Mouse (Mus musculus) embryonic fibroblast, embryonic 13.5 days (primary cell): ENCODE measurements around the gene Suds3.

ENCODE experiments used
- CTCF ChIP-seq: IDR thresholded peaks from 2 replicates; pipeline ENCODE4 v1.5.1; 2011; ENCODE audit warnings: mild to moderate bottlenecking, control low read depth, low read length, moderate library complexity, borderline replicate concordance; ENCODE audit not compliant: insufficient read depth
- POLR2A ChIP-seq: IDR thresholded peaks from 2 replicates; pipeline ENCODE4 v1.6.1; 2011; ENCODE audit warnings: low read depth, mild to moderate bottlenecking, control low read depth, low read length, moderate library complexity

DNA sequence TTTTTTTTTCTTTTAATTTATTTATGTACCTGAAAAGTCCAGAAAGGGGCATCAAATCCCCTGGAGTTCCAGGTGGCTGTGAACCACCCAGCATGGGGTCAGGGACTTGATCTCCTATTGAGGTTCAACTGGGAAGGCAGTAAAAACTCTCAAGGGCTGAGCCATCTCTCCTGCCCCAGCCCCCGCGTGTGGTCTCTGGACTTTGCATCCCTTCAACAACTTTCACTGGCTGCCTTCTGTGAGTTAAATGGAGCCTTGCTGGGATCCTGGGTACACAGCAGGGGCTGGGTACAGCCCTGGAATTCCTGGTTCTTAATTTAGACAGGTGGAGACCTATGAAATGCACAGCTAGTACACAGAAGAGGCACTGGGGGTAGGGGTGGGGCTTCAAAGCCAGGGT lies 54.7 kb downstream of the Suds3 start:
- TF ChIP-seq POLR2A (no peak), CTCF (no peak)
